Mouse (Mus musculus) heart, postnatal 10 days (tissue): ENCODE results near the gene Uox. TPM values are rescaled to one million over a fixed set of nuclear protein-coding genes. Genes with fewer than 3 reads are reported as not detected.

Experiments
- DNase-seq, 2 experiments: peaks; one replicate each; pipeline ENCODE4 v3.0.0; 2021
- intact Hi-C: fragments of 180-260 bp; cut with DNase I; formaldehyde crosslinking; loops from one replicate; pipeline ENCODE4 v1.15.1; 2025
- total RNA-seq, 2 experiments: library from RNA; stranded (reverse); gene quantifications; 2 replicates each; pipeline ENCODE4 v1.2.3; 2021

Gene Uox
- total RNA-seq, 2 experiments from 2014 or later: not detected

GRCm38 (mm10) chr3:146676193-146676592, 106.0 kb downstream of the Uox start:
- DNase-seq: no peak
- intact Hi-C loops: no loop called here

DNA sequence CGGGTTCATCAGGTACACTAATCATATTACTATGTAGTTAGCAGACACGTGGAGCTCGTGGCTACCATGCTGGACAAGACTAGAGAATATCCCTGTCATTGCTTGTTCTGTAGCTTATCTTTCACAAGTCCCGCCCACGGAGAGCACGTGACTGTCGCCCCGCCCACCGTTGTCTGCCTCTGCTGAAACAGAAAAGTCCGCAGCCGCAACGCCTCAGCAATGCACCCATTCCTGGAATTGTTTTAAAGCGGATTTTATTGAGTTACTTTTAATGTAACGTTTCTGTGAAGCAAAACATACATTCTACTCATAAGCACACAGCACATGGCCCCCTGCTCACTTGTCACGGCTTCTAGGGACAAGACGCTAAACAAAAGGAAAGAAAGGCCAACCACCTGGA, 109.4 kb downstream of the Uox start:
- no peak for DNase-seq
- intact Hi-C loops: loop anchor here (5.0 kb wide), 1 partner anchor 112 kb away; no protein-coding TSS in a partner anchor

- intact Hi-C loops: loop anchor here (5.0 kb wide), 1 partner anchor 113 kb away; no protein-coding TSS in a partner anchor
- no peak for DNase-seq
Measured at GRCm38 (mm10) chr3:146680625-146681024, 110.4 kb downstream of the Uox start.

DNA sequence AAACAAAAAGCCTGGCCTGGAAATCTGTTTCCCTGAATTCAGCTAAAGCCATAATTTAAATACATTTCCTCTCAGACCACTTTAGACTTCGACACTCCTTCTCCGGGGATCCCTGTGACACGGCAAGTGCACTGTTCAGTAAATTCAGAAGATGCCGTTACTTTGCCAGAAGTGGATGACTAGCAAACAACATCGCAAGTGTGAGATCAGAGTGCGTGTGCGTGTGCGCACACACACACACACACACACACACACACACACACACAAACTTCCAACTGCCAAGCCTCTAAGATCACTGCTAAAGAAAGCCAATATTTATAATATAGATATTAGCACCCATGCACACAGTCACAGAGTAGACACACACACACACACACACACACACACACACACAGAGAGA, 111.5 kb downstream of the Uox start:
- intact Hi-C loops: loop anchor here (5.0 kb wide), 1 partner anchor 114 kb away; no protein-coding TSS in a partner anchor
- peak in 1 of 2 experiments; percentile 29 for DNase-seq

Other genes starting within 250 kb of the Uox start
- gene Ssx2ip, start 165.8 kb upstream of the Uox start, total RNA-seq: 10 to 100 TPM; 11.7 to 15.3 TPM
- 1 to 10 TPM; 6.2 to 6.3 TPM for gene Ctbs, start 120.6 kb upstream of the Uox start, total RNA-seq
- gene Spata1, start 70.7 kb upstream of the Uox start, total RNA-seq: 1 to 10 TPM; 2.3 to 3.6 TPM
- 100 to 1,000 TPM; 249 to 286 TPM for gene Gng5, start 70.6 kb upstream of the Uox start, total RNA-seq
- gene Rpf1, start 49.0 kb upstream of the Uox start, total RNA-seq: 10 to 100 TPM; 16.4 to 16.7 TPM
- gene Dnase2b, start 45.2 kb downstream of the Uox start, total RNA-seq: not detected
- not detected for gene 4930503B20Rik, start 80.9 kb downstream of the Uox start, total RNA-seq
- 1 to 10 TPM; 1.8 TPM for gene Samd13, start 115.2 kb downstream of the Uox start, total RNA-seq
- gene Prkacb, start 242.6 kb downstream of the Uox start, total RNA-seq: 10 to 100 TPM; 92.4 to 99.7 TPM